Mouse (Mus musculus) ES-Bruce4 (cell line): ENCODE data around the gene Smyd4. TPM values are rescaled to one million over a fixed set of nuclear protein-coding genes. Genes with fewer than 3 reads are reported as not detected.
A peak's percentile ranks its signal among the peaks of the same experiment; 100 is the strongest.

Experiments
- H3K27ac ChIP-seq: 2 replicates; pipeline ENCODE4 v1.5.1; 2012; ENCODE audit warnings: low read length, inconsistent platforms; ENCODE audit not compliant: insufficient read depth
- H3K27me3 ChIP-seq: 2 replicates; pipeline ENCODE4 v1.6.1; 2012; ENCODE audit warnings: mild to moderate bottlenecking, low read length, inconsistent platforms; ENCODE audit not compliant: control insufficient read depth, poor library complexity, insufficient read depth, severe bottlenecking
- H3K36me3 ChIP-seq: 2 replicates; pipeline ENCODE4 v1.6.1; 2012; ENCODE audit warnings: inconsistent platforms, mild to moderate bottlenecking, low read length, moderate library complexity; ENCODE audit not compliant: control insufficient read depth, poor library complexity, insufficient read depth, severe bottlenecking
- H3K4me1 ChIP-seq: one replicate; pipeline ENCODE4 v1.8.1; 2011; ENCODE audit warnings: low read length; ENCODE audit not compliant: control insufficient read depth, insufficient read depth
- H3K4me3 ChIP-seq: 2 replicates; pipeline ENCODE4 v1.5.1; 2011; ENCODE audit warnings: low read depth, mild to moderate bottlenecking, low read length
- H3K9ac ChIP-seq: 2 replicates; pipeline ENCODE4 v1.6.1; 2012; ENCODE audit warnings: low read depth, mild to moderate bottlenecking, inconsistent platforms; ENCODE audit not compliant: poor library complexity, severe bottlenecking
- H3K9me3 ChIP-seq: replicated peaks from 2 replicates; pipeline ENCODE4 v1.6.1; 2012; ENCODE audit warnings: mild to moderate bottlenecking, low read length, inconsistent platforms; ENCODE audit not compliant: control insufficient read depth, poor library complexity, insufficient read depth, severe bottlenecking
- CTCF ChIP-seq: IDR thresholded peaks from one replicate; pipeline ENCODE4 v1.8.1; 2011; ENCODE audit warnings: low read depth, low read length
- EP300 ChIP-seq: IDR thresholded peaks from 2 replicates; pipeline ENCODE4 v1.6.1; 2011; ENCODE audit warnings: low read depth, low read length; ENCODE audit not compliant: insufficient read depth
- POLR2A ChIP-seq: IDR thresholded peaks from one replicate; pipeline ENCODE4 v1.8.1; 2011; ENCODE audit warnings: low read length; ENCODE audit not compliant: insufficient read depth
- polyA plus RNA-seq: library from polyadenylated mRNA; stranded (reverse); fragments of >200 nt; gene quantifications from 2 replicates; pipeline ENCODE4 v1.2.4, GENCODE M21; 2011; ENCODE audit warnings: low read depth; ENCODE audit not compliant: missing spikeins, insufficient read depth, insufficient read length

Smyd4 gene
- polyA plus RNA-seq = 9.1 and 11.2 TPM in 2 replicates

DNA sequence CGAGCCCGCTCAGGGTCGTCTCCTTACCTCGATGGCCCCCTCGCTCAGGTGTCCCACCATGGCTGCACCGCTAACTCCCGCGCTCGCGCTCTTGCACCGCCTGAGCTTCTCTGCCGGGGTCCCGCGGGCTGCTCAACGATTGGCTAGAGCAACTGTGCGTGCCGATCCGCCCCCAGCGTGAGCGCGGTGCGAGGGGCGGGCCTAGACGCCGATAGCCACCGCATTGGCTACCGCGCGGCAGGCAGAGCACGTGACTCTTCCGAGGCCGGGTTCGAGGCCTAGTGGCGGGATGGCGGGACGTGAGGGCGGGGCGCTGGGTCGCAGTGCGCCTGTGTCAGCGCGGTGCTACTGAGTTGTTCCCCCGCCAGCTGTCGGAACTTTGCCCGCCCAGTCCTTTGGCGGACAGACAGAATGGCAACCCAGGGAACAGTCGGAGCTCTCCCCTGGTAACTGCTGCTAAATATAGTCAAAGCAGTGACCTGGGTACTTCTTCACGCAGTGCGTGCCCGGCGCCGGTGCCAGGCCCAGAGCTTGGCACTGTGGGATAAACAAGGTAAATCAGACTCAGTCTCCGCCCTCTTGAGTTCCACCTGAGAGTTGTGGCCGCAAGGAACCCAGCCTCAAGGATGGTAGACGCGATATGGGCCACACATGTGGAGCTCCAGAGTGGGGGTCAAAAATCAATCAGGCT lies at the start of gene Smyd4, which contains the start of gene Rpa1:
Gene Smyd4 (plus strand): TSS at position 235 of the 691 bp plus-strand sequence.
Gene Rpa1 (minus strand): TSS at position 126 of the 691 bp plus-strand sequence.
- H3K4me3 ChIP-seq = peak within 1 kb of the TSS; percentile 95
- H3K9me3 ChIP-seq = no peaks in the 10 kb centered on the region
- TF ChIP-seq POLR2A (peak; percentile 22), CTCF (no peak)
- peak within 1 kb of the TSS; percentile 55 for H3K27ac ChIP-seq
- peak within 1 kb of the TSS; percentile 86 for H3K9ac ChIP-seq
- H3K27me3 ChIP-seq = no peaks in the 10 kb centered on the region
- H3K4me1 ChIP-seq = no peaks in the 10 kb centered on the region
- H3K36me3 ChIP-seq = peaks cover 4% of the 10 kb centered on the region

DNA sequence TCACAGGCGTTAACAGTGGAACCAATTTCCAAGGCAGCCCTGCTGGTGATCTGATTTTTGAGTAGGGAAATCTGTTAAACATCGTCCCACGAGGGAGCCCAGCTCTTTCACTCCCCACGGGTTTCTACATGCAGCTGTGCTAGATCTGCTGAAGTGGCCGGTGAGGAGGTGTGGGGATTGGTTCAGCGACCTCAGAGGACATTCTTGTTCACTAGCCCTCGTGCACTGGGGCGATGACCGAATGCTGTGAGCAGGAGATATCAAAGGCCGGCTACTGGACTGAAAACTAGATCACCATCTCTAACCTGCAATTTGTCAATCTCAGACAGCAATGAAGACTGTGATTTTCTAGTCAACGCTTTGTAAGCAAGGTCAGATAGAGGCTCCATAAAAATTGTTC lies 49.7 kb upstream of the Smyd4 start:
- Histone ChIP-seq H3K27ac (no peak overlapping the region), H3K9ac (no peak overlapping the region), H3K4me3 (no peak overlapping the region), H3K27me3 (no peaks in the 10 kb centered on the region), H3K36me3 (peaks cover 31% of the 10 kb centered on the region), H3K4me1 (no peaks in the 10 kb centered on the region), H3K9me3 (no peaks in the 10 kb centered on the region)
- no peak for TF ChIP-seq POLR2A
- no peak for TF ChIP-seq CTCF
- TF ChIP-seq EP300 = no peak

DNA sequence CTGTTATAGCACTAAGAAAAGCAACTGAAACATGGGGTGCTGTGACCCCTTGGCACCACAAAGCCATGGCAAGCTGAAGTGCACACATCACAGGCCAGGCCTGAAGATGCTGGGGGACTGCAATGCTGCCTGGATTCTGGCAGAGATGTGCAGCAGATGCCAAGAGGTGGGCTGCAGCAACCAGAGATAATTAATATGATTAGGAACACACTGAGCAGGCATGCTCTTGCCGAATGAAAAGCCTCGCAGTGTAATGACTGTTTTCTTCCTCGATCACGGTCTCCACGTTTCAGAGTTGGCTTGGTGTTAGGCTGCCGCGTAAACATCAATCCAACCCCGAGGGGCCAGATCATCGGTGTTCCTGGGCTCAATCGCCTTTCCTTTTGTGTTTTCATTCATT lies 48.4 kb upstream of the Smyd4 start:
- TF ChIP-seq CTCF (no peak), POLR2A (no peak), EP300 (no peak)
- Histone ChIP-seq H3K9me3 (no peaks in the 10 kb centered on the region), H3K36me3 (peaks cover 34% of the 10 kb centered on the region), H3K4me1 (no peaks in the 10 kb centered on the region), H3K27ac (no peak overlapping the region), H3K27me3 (no peaks in the 10 kb centered on the region), H3K4me3 (no peak overlapping the region), H3K9ac (no peak overlapping the region)

DNA sequence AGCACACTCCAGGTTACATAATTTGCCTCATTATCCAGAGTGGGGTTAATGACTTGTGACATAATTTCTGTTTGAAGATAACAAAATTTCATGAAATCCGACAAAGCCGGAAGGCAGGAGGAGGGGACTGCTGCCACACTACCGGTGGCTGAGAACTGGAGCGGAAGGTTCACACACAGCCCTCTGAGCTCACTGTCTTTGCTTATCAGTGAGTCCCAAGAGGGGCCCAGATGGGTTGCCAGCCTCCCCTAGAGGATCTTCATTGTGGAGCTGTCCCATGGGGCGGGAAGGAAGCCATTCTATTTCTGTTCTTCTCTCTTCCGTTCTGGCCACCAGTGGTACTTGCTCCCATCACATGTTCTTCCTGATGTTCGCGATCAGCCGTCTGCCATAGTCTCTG lies 47.3 kb upstream of the Smyd4 start:
- H3K27ac ChIP-seq = no peak overlapping the region
- peaks cover 41% of the 10 kb centered on the region for H3K36me3 ChIP-seq
- TF ChIP-seq CTCF (no peak), EP300 (no peak), POLR2A (no peak)

DNA sequence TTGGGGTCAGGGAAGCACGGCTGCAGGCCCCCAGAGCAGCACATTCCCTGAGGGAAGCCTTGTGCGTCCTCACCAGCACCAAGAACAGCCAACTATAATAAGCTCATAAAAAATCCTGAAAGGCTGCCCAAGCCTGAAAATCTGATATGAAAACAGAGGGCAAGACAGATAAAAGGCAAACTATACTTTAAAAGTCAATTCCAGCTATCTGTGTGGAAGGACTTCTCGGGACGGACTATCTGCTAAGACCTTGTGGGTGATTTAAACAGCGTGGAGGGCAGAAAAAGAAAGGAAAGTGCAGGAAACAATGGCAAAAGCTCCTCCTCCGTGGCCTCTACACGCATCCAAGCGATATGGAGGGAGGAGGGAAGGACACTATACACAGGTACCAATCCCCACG lies 43.4 kb upstream of the Smyd4 start:
- H3K27me3 ChIP-seq = no peaks in the 10 kb centered on the region
- no peak overlapping the region for H3K9ac ChIP-seq
- peaks cover 58% of the 10 kb centered on the region for H3K36me3 ChIP-seq
- no peaks in the 10 kb centered on the region for H3K9me3 ChIP-seq
- H3K27ac ChIP-seq = no peak overlapping the region
- no peaks in the 10 kb centered on the region for H3K4me1 ChIP-seq
- TF ChIP-seq CTCF = no peak
- TF ChIP-seq EP300 = no peak
- no peak for TF ChIP-seq POLR2A
- no peak overlapping the region for H3K4me3 ChIP-seq

More for the DNA sequence above, 47.3 kb upstream of the Smyd4 start:
- H3K9ac ChIP-seq = no peak overlapping the region
- H3K4me3 ChIP-seq = no peak overlapping the region
- H3K4me1 ChIP-seq = no peaks in the 10 kb centered on the region
- no peaks in the 10 kb centered on the region for H3K9me3 ChIP-seq
- no peaks in the 10 kb centered on the region for H3K27me3 ChIP-seq

DNA sequence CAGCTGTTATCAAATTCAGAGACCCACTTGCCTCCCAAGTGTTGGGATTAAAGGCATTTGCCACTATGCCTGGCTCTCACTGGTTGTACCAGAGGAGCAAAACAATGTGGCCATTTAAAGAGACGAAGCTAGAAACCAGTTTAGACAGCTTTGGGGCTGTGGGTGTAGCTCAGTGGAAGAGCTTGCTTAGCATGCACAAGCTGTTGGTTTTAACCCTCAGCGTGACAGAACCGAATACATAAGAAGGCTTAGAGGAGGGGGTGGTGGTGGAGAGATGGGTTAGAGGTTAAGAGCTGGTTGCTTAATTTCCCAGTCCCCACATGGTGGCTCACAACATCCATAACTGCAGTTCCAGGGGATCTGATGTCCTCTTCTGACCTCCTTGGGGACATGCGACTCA lies 39.6 kb upstream of the Smyd4 start:
- no peaks in the 10 kb centered on the region for H3K9me3 ChIP-seq
- H3K27ac ChIP-seq = no peak overlapping the region
- no peak overlapping the region for H3K9ac ChIP-seq
- no peaks in the 10 kb centered on the region for H3K27me3 ChIP-seq
- no peak for TF ChIP-seq CTCF
- no peak overlapping the region for H3K4me3 ChIP-seq
- peaks cover 58% of the 10 kb centered on the region for H3K36me3 ChIP-seq
- no peaks in the 10 kb centered on the region for H3K4me1 ChIP-seq
